ENCODE assay signal across 8 mouse cellular contexts in genomic region chr8:69822386-69823191, GRCm38 (mm10). TPM values are rescaled to one million over a fixed set of nuclear protein-coding genes. Genes with fewer than 3 reads are reported as not detected.
DNase-seq lines count a peak whose midpoint lies in the region; ATAC-seq and TF ChIP-seq lines count a peak whose summit lies in the region.

Gene Lpar2, plus strand, starts transcription at chr8:69822429.

- peak within 1 kb of the TSS; percentile 86 for H3K4me2 ChIP-seq in forebrain, postnatal 0 days (ENCODE audit: low read depth)
- H3K4me2 ChIP-seq in lung, postnatal 0 days (replicated peaks; ENCODE audit: low read depth, low read length): peak within 1 kb of the TSS; percentile 84

- H3K36me3 ChIP-seq in heart, embryonic 10.5 days: peaks cover 33% of the 10 kb centered on the region
- H3K36me3 ChIP-seq in forebrain, postnatal 0 days (ENCODE audit: insufficient read depth): peaks cover 20% of the 10 kb centered on the region
- H3K36me3 ChIP-seq in lung, postnatal 0 days (ENCODE audit: insufficient read depth, low read length): no peaks in the 10 kb centered on the region

- peak within 1 kb of the TSS; percentile 79 for H3K9ac ChIP-seq in forebrain, postnatal 0 days
- H3K9ac ChIP-seq in lung, postnatal 0 days (replicated peaks; ENCODE audit: low read depth): peak within 1 kb of the TSS; percentile 44

- TF ChIP-seq CTCF in forebrain, postnatal 0 days (IDR thresholded peaks at IDR 0.05; ENCODE audit: low read depth): no peak
- TF ChIP-seq CTCF in lung, postnatal 0 days (IDR thresholded peaks at IDR 0.05): peak; percentile 22; the same call in 1 of the 2 replicates

- 2% methylated on average over 33 of the region's 35 CpGs for WGBS in heart, embryonic 10.5 days
- 2% methylated on average over 31 of the region's 35 CpGs for WGBS in forebrain, postnatal 0 days
- 3% methylated on average over 28 of the region's 35 CpGs for WGBS in lung, postnatal 0 days

- H3K9me3 ChIP-seq in heart, embryonic 10.5 days: no peaks in the 10 kb centered on the region
- no peaks in the 10 kb centered on the region for H3K9me3 ChIP-seq in forebrain, postnatal 0 days (ENCODE audit: low read length)
- no peaks in the 10 kb centered on the region for H3K9me3 ChIP-seq in lung, postnatal 0 days (ENCODE audit: low read length)

- H3K27me3 ChIP-seq in heart, embryonic 10.5 days (ENCODE audit: insufficient read depth, poor library complexity, severe bottlenecking): no peaks in the 10 kb centered on the region; the same call in 1 of the 2 replicates
- H3K27me3 ChIP-seq in forebrain, postnatal 0 days (ENCODE audit: insufficient read depth, low read length): no peaks in the 10 kb centered on the region
- no peaks in the 10 kb centered on the region for H3K27me3 ChIP-seq in lung, postnatal 0 days (replicated peaks; ENCODE audit: insufficient read depth, low read length)

- peak; percentile 69 for ATAC-seq in forebrain, postnatal 0 days
- ATAC-seq in lung, postnatal 0 days: peak; percentile 87

- peaks cover 32% of the 10 kb centered on the region for H3K4me1 ChIP-seq in heart, embryonic 10.5 days
- H3K4me1 ChIP-seq in forebrain, postnatal 0 days (ENCODE audit: insufficient read depth): peaks cover 22% of the 10 kb centered on the region
- no peaks in the 10 kb centered on the region for H3K4me1 ChIP-seq in lung, postnatal 0 days (ENCODE audit: insufficient read depth, low read depth, low read length)

- peak; percentile 91 for DNase-seq in heart, embryonic 10.5 days (ENCODE audit: low spot score)
- no peak for DNase-seq in heart, adult 9 months (ENCODE audit: low spot score in 2 of 2)
- peak; percentile 75 for DNase-seq in adrenal gland, postnatal 14 days
- DNase-seq in forebrain, postnatal 0 days: peak; percentile 75
- peak; percentile 67 to 80 for DNase-seq in kidney, adult 8-10 months
- DNase-seq in lung, postnatal 0 days (ENCODE audit: low spot score): peak; percentile 85
- peak; percentile 35 for DNase-seq in ovary, postnatal 14 days (ENCODE audit: low spot score)
- DNase-seq in layer of hippocampus, adult 9-11 months: no peak

- H3K4me3 ChIP-seq in heart, embryonic 10.5 days: peak within 1 kb of the TSS; percentile 73
- H3K4me3 ChIP-seq in forebrain, postnatal 0 days (ENCODE audit: low read depth, low read length): peak within 1 kb of the TSS; percentile 54
- H3K4me3 ChIP-seq in lung, postnatal 0 days (ENCODE audit: low read depth, low read length): peak within 1 kb of the TSS; percentile 46

- peak within 1 kb of the TSS; percentile 84 for H3K27ac ChIP-seq in heart, embryonic 10.5 days
- H3K27ac ChIP-seq in forebrain, postnatal 0 days (ENCODE audit: low read depth, low read length): peak within 1 kb of the TSS; percentile 73
- peak within 1 kb of the TSS; percentile 74 for H3K27ac ChIP-seq in lung, postnatal 0 days (ENCODE audit: low read length)

- no peak for TF ChIP-seq EP300 in lung, postnatal 0 days (IDR thresholded peaks at IDR 0.05)

RNA-seq across cellular contexts. Expression of gene Lpar2, which starts in this region (rescaled TPM):
- polyA plus RNA-seq in heart, embryonic 10.5 days (2016; fragmentation: Nextera tagmentation; extraction: Ambion mirVana): 0.32 and 0.73 TPM in 2 replicates
- 1.1 and 1.3 TPM in 2 replicates for total RNA-seq in adrenal gland, postnatal 14 days (2021)
- 5.6 and 6.1 TPM in 2 replicates for total RNA-seq in forebrain, postnatal 0 days (2014; rRNA removed)
- 0.38 and 0.45 TPM in 2 replicates for polyA plus RNA-seq in forebrain, postnatal 0 days (2015; fragmentation: Nextera tagmentation; extraction: Ambion mirVana)
- 0.52 and 0.56 TPM in 2 replicates for polyA plus RNA-seq in lung, postnatal 0 days (2015; fragmentation: Nextera tagmentation; extraction: Ambion mirVana)

Comparison
In these comparisons a context has a peak if more than half of its experiments do, and no peak if none do; other contexts are left out.
1. Peak in DNase-seq, H3K4me3 ChIP-seq and H3K27ac ChIP-seq in heart, embryonic 10.5 days; RNA of the gene not detected or under 1 TPM.
2. Peak in DNase-seq, ATAC-seq, H3K4me3 ChIP-seq, H3K27ac ChIP-seq, H3K9ac ChIP-seq and H3K4me2 ChIP-seq in lung, postnatal 0 days; RNA of the gene not detected or under 1 TPM.
3. DNase-seq: peak in adrenal gland, postnatal 14 days (single experiment), forebrain, postnatal 0 days (single experiment), kidney, adult 8-10 months (2 of 2) and ovary, postnatal 14 days (single experiment); none in heart, adult 9 months (0 of 2) and layer of hippocampus, adult 9-11 months (single experiment).
4. Peak in every context shown above with its lines, with median percentiles within 50 percentile points of each other: H3K27ac ChIP-seq and H3K4me3 ChIP-seq.